36 mouse cellular contexts compared by ENCODE assay signal in genomic region chr5:25184594-25184993, GRCm38 (mm10). TPM values are rescaled to one million over a fixed set of nuclear protein-coding genes. Genes with fewer than 3 reads are reported as not detected.
DNase-seq lines count a peak whose midpoint lies in the region; ATAC-seq and TF ChIP-seq lines count a peak whose summit lies in the region.
"Had no signal": no experiment of that assay in that cellular context is flagged by ENCODE, and none has a peak within 500 bp of the region (broad histone marks: within the 10 kb centered on the region; RNA-seq: fewer than 3 reads in every experiment).

No protein-coding gene starts in this region.

- ATAC-seq in liver, embryonic 11.5 days (replicated peaks; ENCODE audit: low FRiP score), result no peak
- no peak for ATAC-seq in intestine, postnatal 0 days
- ATAC-seq: midbrain, embryonic 15.5 days had no signal

- no peaks in the 10 kb centered on the region for H3K4me1 ChIP-seq in liver, adult 2 months (ENCODE audit: control insufficient read depth, insufficient read depth, low read length)
- no peaks in the 10 kb centered on the region for H3K4me1 ChIP-seq in liver, embryonic 11.5 days (replicated peaks; ENCODE audit: control insufficient read depth, insufficient read depth, low read length)
- no peaks in the 10 kb centered on the region for H3K4me1 ChIP-seq in intestine, postnatal 0 days (replicated peaks; ENCODE audit: control insufficient read depth, insufficient read depth, low read length)
- H3K4me1 ChIP-seq: forebrain, embryonic 12.5 days; limb, embryonic 15.5 days; midbrain, embryonic 15.5 days; neural tube, embryonic 13.5 days had no signal

- peak; percentile 25 for DNase-seq in liver, adult 2 months (ENCODE audit: extremely low read depth, low read depth, low spot score)
- DNase-seq in liver, embryonic 11.5 days (ENCODE audit: low spot score), result no peak
- peak; percentile 38 for DNase-seq in ZHBTc4 (ENCODE audit: low read depth, low spot score)
- peak; percentile 8 for DNase-seq in lung, postnatal 36 days
- DNase-seq in thymus, postnatal 36 days, result no peak
- DNase-seq: adrenal gland, postnatal 36 days; B cell, adult 2 months; cerebellum, adult 11 months; cerebellum, postnatal 10 days; gastrocnemius, adult 2 months; heart, postnatal 14 days; kidney, adult 11 months; layer of hippocampus, adult 9-11 months; left cerebral cortex, postnatal 4 days; thymus, adult 2 months had no signal

- no peak for TF ChIP-seq POLR2A in liver, adult 2 months (IDR thresholded peaks at IDR 0.05; ENCODE audit: extremely low read depth, insufficient read depth, low read length)

- no peaks in the 10 kb centered on the region for H3K36me3 ChIP-seq in liver, adult 2 months (ENCODE audit: control insufficient read depth, insufficient read depth, low read length)
- H3K36me3 ChIP-seq in liver, embryonic 11.5 days (ENCODE audit: control insufficient read depth, insufficient read depth, low read length), result no peaks in the 10 kb centered on the region
- no peaks in the 10 kb centered on the region for H3K36me3 ChIP-seq in C2C12 (ENCODE audit: control insufficient read depth, insufficient read depth)
- no peaks in the 10 kb centered on the region for H3K36me3 ChIP-seq in intestine, postnatal 0 days (ENCODE audit: control insufficient read depth, insufficient read depth)
- H3K36me3 ChIP-seq: embryonic facial prominence, embryonic 10.5 days; forebrain, embryonic 12.5 days; heart, embryonic 10.5 days; limb, embryonic 15.5 days; midbrain, embryonic 15.5 days; neural tube, embryonic 13.5 days had no signal

- WGBS in liver, adult 2 months, result 37% methylated on average over 2 of the region's 2 CpGs
- WGBS in liver, embryonic 11.5 days, result 54% methylated on average over 2 of the region's 2 CpGs
- 44% methylated on average over 2 of the region's 2 CpGs for WGBS in intestine, postnatal 0 days

- H3K79me3 ChIP-seq in C2C12 (ENCODE audit: low read depth), result no peaks in the 10 kb centered on the region

- no peaks in the 10 kb centered on the region for H3K27me3 ChIP-seq in liver, adult 2 months (ENCODE audit: control insufficient read depth, insufficient read depth, low read length)
- H3K27me3 ChIP-seq in liver, embryonic 11.5 days (replicated peaks; ENCODE audit: control insufficient read depth, insufficient read depth, low read length), result no peaks in the 10 kb centered on the region
- H3K27me3 ChIP-seq in C2C12 (ENCODE audit: control insufficient read depth, insufficient read depth, insufficient read length), result no peaks in the 10 kb centered on the region
- no peaks in the 10 kb centered on the region for H3K27me3 ChIP-seq in intestine, postnatal 0 days (replicated peaks; ENCODE audit: control insufficient read depth, insufficient read depth, low read length)
- H3K27me3 ChIP-seq: forebrain, embryonic 12.5 days; limb, embryonic 15.5 days; midbrain, embryonic 15.5 days; neural tube, embryonic 13.5 days had no signal

- TF ChIP-seq CTCF in liver, adult 2 months (IDR thresholded peaks at IDR 0.05; ENCODE audit: low read depth, low read length), result no peak
- no peak for TF ChIP-seq CTCF in C2C12 (IDR thresholded peaks at IDR 0.05; ENCODE audit: control insufficient read depth, insufficient read depth, insufficient read length)
- no peak for TF ChIP-seq CTCF in intestine, postnatal 0 days (IDR thresholded peaks at IDR 0.05; ENCODE audit: low read depth)

- H3K27ac ChIP-seq in liver, adult 2 months (replicated peaks; ENCODE audit: insufficient read depth, low read depth, low read length), result no peak overlapping the region
- H3K27ac ChIP-seq in liver, embryonic 11.5 days (ENCODE audit: low read depth, low read length), result no peak overlapping the region
- H3K27ac ChIP-seq in intestine, postnatal 0 days (ENCODE audit: low read depth, low read length), result no peak overlapping the region
- H3K27ac ChIP-seq: embryonic facial prominence, embryonic 10.5 days; forebrain, embryonic 12.5 days; gastrocnemius, adult 2 months; heart, embryonic 10.5 days; left cerebral cortex, adult 2 months; limb, embryonic 15.5 days; macrophage; midbrain, embryonic 15.5 days; neural tube, embryonic 13.5 days had no signal

- H3K79me2 ChIP-seq in liver, adult 2 months (ENCODE audit: control insufficient read depth, insufficient read depth, low read length), result no peaks in the 10 kb centered on the region
- H3K79me2 ChIP-seq in C2C12 (ENCODE audit: control insufficient read depth, insufficient read depth), result no peaks in the 10 kb centered on the region

- H3K4me3 ChIP-seq in liver, adult 2 months (ENCODE audit: insufficient read depth, low read depth, low read length), result no peak overlapping the region
- no peak overlapping the region for H3K4me3 ChIP-seq in liver, embryonic 11.5 days (ENCODE audit: low read depth, low read length)
- no peak overlapping the region for H3K4me3 ChIP-seq in C2C12 (ENCODE audit: insufficient read depth, poor library complexity, severe bottlenecking)
- H3K4me3 ChIP-seq in intestine, postnatal 0 days (ENCODE audit: low read depth, low read length), result no peak overlapping the region
- H3K4me3 ChIP-seq: embryonic facial prominence, embryonic 10.5 days; forebrain, embryonic 12.5 days; gastrocnemius, adult 2 months; heart, embryonic 10.5 days; left cerebral cortex, adult 2 months; limb, embryonic 15.5 days; midbrain, embryonic 15.5 days; neural tube, embryonic 13.5 days had no signal

- H3K4me2 ChIP-seq in liver, embryonic 11.5 days, result no peak overlapping the region
- no peak overlapping the region for H3K4me2 ChIP-seq in intestine, postnatal 0 days (replicated peaks; ENCODE audit: low read depth)
- H3K4me2 ChIP-seq: forebrain, embryonic 12.5 days; limb, embryonic 15.5 days; midbrain, embryonic 15.5 days; neural tube, embryonic 13.5 days had no signal

- no peak overlapping the region for H3ac ChIP-seq in C2C12 (ENCODE audit: control insufficient read depth, insufficient read length, low read depth)

- H3K9ac ChIP-seq in liver, adult 2 months (ENCODE audit: low read depth, low read length), result no peak overlapping the region
- H3K9ac ChIP-seq in liver, embryonic 11.5 days (ENCODE audit: low read depth, low read length), result no peak overlapping the region
- H3K9ac ChIP-seq in intestine, postnatal 0 days (ENCODE audit: low read depth, low read length), result no peak overlapping the region
- H3K9ac ChIP-seq: forebrain, embryonic 12.5 days; limb, embryonic 15.5 days; midbrain, embryonic 15.5 days; neural tube, embryonic 13.5 days had no signal

- H3K9me3 ChIP-seq in liver, embryonic 11.5 days (ENCODE audit: control insufficient read depth, low read length), result no peaks in the 10 kb centered on the region
- no peaks in the 10 kb centered on the region for H3K9me3 ChIP-seq in intestine, postnatal 0 days (ENCODE audit: control insufficient read depth)
- H3K9me3 ChIP-seq: embryonic facial prominence, embryonic 10.5 days; forebrain, embryonic 12.5 days; heart, embryonic 10.5 days; limb, embryonic 15.5 days; midbrain, embryonic 15.5 days; neural tube, embryonic 13.5 days had no signal

TF ChIP-seq in C2C12, 6 proteins besides CTCF, POLR2A, EP300 and RAD21:
- TF ChIP-seq USF1 (IDR thresholded peaks at IDR 0.05; ENCODE audit: low read depth) (peak; percentile 37), FOSL1 (IDR thresholded peaks at IDR 0.05; ENCODE audit: insufficient read depth, low read length, poor library complexity, severe bottlenecking) (no peak)

RNA-seq across cellular contexts. Expression of gene Galntl5, which starts 3.3 kb away (rescaled TPM):
- total RNA-seq in liver, adult 2 months (2014; rRNA removed), result not detected in 2 replicates
- polyA plus RNA-seq in liver, adult 2 months (2012; rRNA removed), result not detected in 2 replicates
- polyA plus RNA-seq in liver, embryonic 11.5 days (2014; fragmentation: Nextera tagmentation; extraction: Ambion mirVana), result not detected in 2 replicates
- polyA plus RNA-seq in C2C12 (2012; fragmentation: generic; extraction: Trizol), result not detected
- polyA plus RNA-seq in intestine, postnatal 0 days (2015; fragmentation: Nextera tagmentation; extraction: Ambion mirVana), result not detected in 2 replicates
- total RNA-seq: adrenal gland, adult 18-20 months; adrenal gland, postnatal 36 days; gastrocnemius, adult 2 months; gastrocnemius, postnatal 4 days; heart, postnatal 14 days; left cerebral cortex, adult 2 months; left cerebral cortex, postnatal 4 days; MEL had no signal
- polyA plus RNA-seq: cortical plate, adult 2 months; embryonic facial prominence, embryonic 10.5 days; forebrain, embryonic 12.5 days; heart, embryonic 10.5 days; hindbrain, embryonic 11.5 days; kidney, embryonic 16.5 days; large intestine, adult 2 months; limb, embryonic 15.5 days; liver, embryonic 16.5 days; macrophage; midbrain, embryonic 15.5 days; neural tube, embryonic 13.5 days; spleen, adult 2 months; stomach, embryonic 14.5 days; thymus, adult 2 months; urinary bladder, adult 2 months had no signal

RNA-seq across cellular contexts. Expression of gene Galnt11, which starts 37.1 kb away (rescaled TPM):
- 13.4 and 16.2 TPM in 2 replicates for total RNA-seq in liver, adult 2 months (2014; rRNA removed)
- polyA plus RNA-seq in liver, adult 2 months (2012; rRNA removed), result 7.0 and 8.5 TPM in 2 replicates
- polyA plus RNA-seq in liver, embryonic 11.5 days (2014; fragmentation: Nextera tagmentation; extraction: Ambion mirVana), result 14.9 and 15.4 TPM in 2 replicates
- polyA plus RNA-seq in C2C12 (2012; fragmentation: generic; extraction: Trizol), result 9.1 TPM
- polyA plus RNA-seq in intestine, postnatal 0 days (2015; fragmentation: Nextera tagmentation; extraction: Ambion mirVana), result 19.6 and 23.0 TPM in 2 replicates

RNA-seq across cellular contexts. Expression of gene E130116L18Rik, which starts 38.4 kb away (rescaled TPM):
- not detected in 2 replicates for total RNA-seq in liver, adult 2 months (2014; rRNA removed)
- not detected in 2 replicates for polyA plus RNA-seq in liver, adult 2 months (2012; rRNA removed)
- polyA plus RNA-seq in liver, embryonic 11.5 days (2014; fragmentation: Nextera tagmentation; extraction: Ambion mirVana), result not detected in 2 replicates
- not detected for polyA plus RNA-seq in C2C12 (2012; fragmentation: generic; extraction: Trizol)
- polyA plus RNA-seq in intestine, postnatal 0 days (2015; fragmentation: Nextera tagmentation; extraction: Ambion mirVana), result 1.4 and 2.0 TPM in 2 replicates
- total RNA-seq: adrenal gland, adult 18-20 months; adrenal gland, postnatal 36 days; gastrocnemius, adult 2 months; gastrocnemius, postnatal 4 days; heart, postnatal 14 days; left cerebral cortex, adult 2 months; left cerebral cortex, postnatal 4 days; MEL had no signal
- polyA plus RNA-seq: cortical plate, adult 2 months; forebrain, embryonic 12.5 days; heart, embryonic 10.5 days; hindbrain, embryonic 11.5 days; kidney, embryonic 16.5 days; large intestine, adult 2 months; limb, embryonic 15.5 days; liver, embryonic 16.5 days; macrophage; neural tube, embryonic 13.5 days; spleen, adult 2 months; stomach, embryonic 14.5 days; thymus, adult 2 months; urinary bladder, adult 2 months had no signal

Comparison
In these comparisons a context has a peak if more than half of its experiments do, and no peak if none do; other contexts are left out.
1. DNase-seq: peak in liver, adult 2 months (single experiment), ZHBTc4 (single experiment) and lung, postnatal 36 days (single experiment); none in liver, embryonic 11.5 days (single experiment) and thymus, postnatal 36 days (0 of 2).